Mouse (Mus musculus) embryonic facial prominence, embryonic 11.5 days (tissue): ENCODE data around the gene Sema6d. TPM values are rescaled to one million over a fixed set of nuclear protein-coding genes. Genes with fewer than 3 reads are reported as not detected.

ENCODE experiments used
- ATAC-seq: fragments of 200-750 bp; cut with Nextera tagmentation; replicated peaks from 2 replicates; pipeline ENCODE4 v1.8.0; 2017; ENCODE audit warnings: low read depth; ENCODE audit not compliant: insufficient number of reproducible peaks, low FRiP score, low TSS enrichment
- DNase-seq: peaks from one replicate; pipeline ENCODE4 v3.0.0-alpha.2; 2015; ENCODE audit warnings: low spot score
- H3K27ac ChIP-seq: fragments of 300-500 bp; sonication (generic); replicated peaks from 2 replicates; pipeline ENCODE4 v1.5.1; 2014; ENCODE audit warnings: mild to moderate bottlenecking, low read depth, low read length, control low read depth
- H3K27me3 ChIP-seq: fragments of 300-500 bp; sonication (generic); 2 replicates; pipeline ENCODE4 v1.6.1; 2014; ENCODE audit warnings: mild to moderate bottlenecking, low read length, moderate library complexity, mixed read lengths; ENCODE audit not compliant: control insufficient read depth, insufficient read depth
- H3K36me3 ChIP-seq: fragments of 300-500 bp; sonication (generic); replicated peaks from 2 replicates; pipeline ENCODE4 v1.6.1; 2014; ENCODE audit warnings: low read depth, mild to moderate bottlenecking, low read length, moderate library complexity, mixed read lengths; ENCODE audit not compliant: control insufficient read depth, insufficient read depth
- H3K4me1 ChIP-seq: fragments of 300-500 bp; sonication (generic); 2 replicates; pipeline ENCODE4 v1.6.1; 2014; ENCODE audit warnings: low read length, mixed read lengths; ENCODE audit not compliant: control insufficient read depth, insufficient read depth
- H3K4me2 ChIP-seq: fragments of 300-500 bp; sonication (generic); 2 replicates; pipeline ENCODE4 v1.6.1; 2014; ENCODE audit warnings: low read depth, mild to moderate bottlenecking, control low read depth, low read length, moderate library complexity
- H3K4me3 ChIP-seq: fragments of 300-500 bp; sonication (generic); 2 replicates; pipeline ENCODE4 v1.5.1; 2014; ENCODE audit warnings: low read depth, low read length, control low read depth
- H3K9ac ChIP-seq: fragments of 300-500 bp; sonication (generic); replicated peaks from 2 replicates; pipeline ENCODE4 v1.6.1; 2014; ENCODE audit warnings: mild to moderate bottlenecking, control low read depth, low read length
- H3K9me3 ChIP-seq: fragments of 300-500 bp; sonication (generic); replicated peaks from 2 replicates; pipeline ENCODE4 v1.6.1; 2016; ENCODE audit warnings: mild to moderate bottlenecking, low read length, inconsistent platforms, mixed read lengths; ENCODE audit not compliant: control insufficient read depth
- WGBS: fragments of 180-500 bp; shearing (Covaris S2); extraction: QIAGEN DNeasy Blood & Tissue Kit; methylation state at CpG from one replicate; pipeline ENCODE4 v1.1.7; 2014; 5-methylcytosine and 5-hydroxymethylcytosine counted together
- polyA plus RNA-seq: library from polyadenylated mRNA; unstranded; fragments of >200 nt; fragmentation: Nextera tagmentation; extraction: Ambion mirVana; gene quantifications from 2 replicates; pipeline ENCODE4 v1.2.1, GENCODE M21; 2014

Gene Sema6d
- polyA plus RNA-seq, 1 experiment from 2014 or later: 10.5 TPM

DNA sequence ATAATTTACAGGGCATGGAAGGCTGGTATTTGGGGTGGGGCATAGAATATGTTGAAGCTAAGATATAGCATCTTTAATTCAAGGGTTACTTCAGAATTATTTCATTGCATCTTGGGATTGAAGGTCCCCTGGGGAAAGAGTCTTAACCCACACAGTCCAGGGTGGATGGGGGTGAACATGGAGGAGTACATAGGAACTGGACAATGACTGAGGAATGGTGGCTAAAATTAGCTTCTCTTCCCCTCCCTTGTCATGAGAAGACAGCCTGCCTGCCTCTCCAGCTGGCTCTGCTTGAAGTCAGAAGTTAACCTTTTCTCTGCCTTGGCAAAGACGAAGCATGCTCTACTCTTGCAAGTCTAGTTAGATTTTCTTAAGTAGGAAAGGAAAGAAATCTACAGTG, 377.7 kb downstream of the Sema6d start:
- no peaks in the 10 kb centered on the region for H3K9me3 ChIP-seq
- no peaks in the 10 kb centered on the region for H3K4me1 ChIP-seq
- no peak overlapping the region for H3K4me3 ChIP-seq
- H3K4me2 ChIP-seq: no peak overlapping the region
- 75% methylated on average over 1 of the region's 1 CpGs for WGBS
- H3K27me3 ChIP-seq: no peaks in the 10 kb centered on the region
- DNase-seq (no peak), ATAC-seq (no peak)
- no peak overlapping the region for H3K9ac ChIP-seq
- H3K27ac ChIP-seq: no peak overlapping the region
- no peaks in the 10 kb centered on the region for H3K36me3 ChIP-seq

DNA sequence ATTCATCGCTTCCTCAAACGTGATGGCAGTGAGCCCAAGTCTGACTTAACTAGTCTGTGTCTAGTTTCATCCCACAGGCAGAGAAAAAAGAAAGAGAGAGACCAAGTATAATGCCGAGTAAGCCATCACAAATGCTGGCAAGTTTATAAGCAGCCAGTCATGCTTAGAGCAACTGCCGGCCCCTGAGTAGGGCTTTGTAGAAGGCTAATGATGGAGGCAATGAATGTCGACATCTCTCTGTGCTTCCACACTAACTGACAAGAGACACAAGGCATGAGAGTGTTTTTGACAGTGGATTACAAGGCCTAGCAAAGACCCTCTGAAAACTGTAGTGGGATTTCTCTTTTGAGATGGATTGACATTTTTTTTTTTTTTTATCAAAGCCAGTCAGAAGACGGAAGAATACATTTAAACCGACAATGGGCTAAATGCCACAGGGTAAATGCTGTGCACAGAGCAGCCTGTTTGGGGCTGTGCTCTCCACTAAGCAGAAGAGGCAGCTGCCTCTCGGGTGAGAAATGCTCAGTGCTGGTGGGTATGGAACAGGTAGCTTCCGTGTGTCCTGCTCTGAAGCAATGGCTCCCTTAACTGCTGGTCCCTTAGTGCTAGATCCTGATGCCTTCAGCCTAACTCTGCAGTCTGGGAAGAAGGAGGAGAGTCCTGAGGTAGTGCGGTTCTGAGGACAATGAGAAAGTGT, 380.7 kb downstream of the Sema6d start:
- H3K4me3 ChIP-seq: no peak overlapping the region
- no peak for ATAC-seq
- 71% methylated on average over 10 of the region's 10 CpGs for WGBS

DNA sequence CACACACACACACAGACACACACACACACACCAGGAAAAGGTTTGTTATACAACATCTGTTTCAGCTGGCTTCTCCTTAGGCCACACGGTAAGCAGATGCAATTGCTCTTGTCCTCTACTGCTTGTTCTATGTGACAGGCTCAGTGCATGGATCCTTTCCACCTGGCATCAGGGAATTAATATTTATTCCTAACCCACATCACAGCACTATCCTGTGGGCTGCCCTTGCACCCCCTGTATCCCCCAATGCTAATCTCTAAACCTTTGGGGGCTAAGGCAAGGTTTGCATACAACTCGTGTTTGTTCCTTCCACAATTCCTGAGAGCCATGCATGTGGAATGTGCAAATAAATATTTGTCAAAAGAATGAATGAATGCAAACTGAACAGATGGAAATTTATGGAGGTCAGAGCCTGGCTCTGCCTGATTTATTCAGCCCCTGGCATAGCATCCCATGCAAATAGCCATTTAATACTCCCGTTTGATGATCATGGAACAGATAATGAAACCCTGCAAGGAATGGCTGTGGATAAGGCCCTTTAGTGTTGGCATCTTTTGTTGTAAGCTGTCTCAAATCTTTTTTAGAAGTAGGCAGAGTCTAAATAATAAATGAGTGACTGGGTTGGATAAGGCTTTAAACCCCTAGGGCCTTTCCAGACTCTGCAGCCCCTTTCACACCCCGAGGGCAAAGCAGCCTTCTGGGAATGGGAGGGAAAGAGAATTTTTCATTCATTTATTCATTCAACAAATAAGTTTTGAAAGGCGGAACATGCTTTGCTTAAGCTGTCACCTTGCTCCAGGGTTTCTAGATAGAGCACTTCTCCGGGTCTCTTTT, 383.1 kb downstream of the Sema6d start:
- DNase-seq: no peak

More for the DNA sequence above, 380.7 kb downstream of the Sema6d start:
- H3K27ac ChIP-seq: no peak overlapping the region
- no peaks in the 10 kb centered on the region for H3K9me3 ChIP-seq
- no peak overlapping the region for H3K9ac ChIP-seq
- no peak for DNase-seq
- H3K36me3 ChIP-seq: no peaks in the 10 kb centered on the region
- H3K4me1 ChIP-seq: no peaks in the 10 kb centered on the region
- no peak overlapping the region for H3K4me2 ChIP-seq
- no peaks in the 10 kb centered on the region for H3K27me3 ChIP-seq

DNA sequence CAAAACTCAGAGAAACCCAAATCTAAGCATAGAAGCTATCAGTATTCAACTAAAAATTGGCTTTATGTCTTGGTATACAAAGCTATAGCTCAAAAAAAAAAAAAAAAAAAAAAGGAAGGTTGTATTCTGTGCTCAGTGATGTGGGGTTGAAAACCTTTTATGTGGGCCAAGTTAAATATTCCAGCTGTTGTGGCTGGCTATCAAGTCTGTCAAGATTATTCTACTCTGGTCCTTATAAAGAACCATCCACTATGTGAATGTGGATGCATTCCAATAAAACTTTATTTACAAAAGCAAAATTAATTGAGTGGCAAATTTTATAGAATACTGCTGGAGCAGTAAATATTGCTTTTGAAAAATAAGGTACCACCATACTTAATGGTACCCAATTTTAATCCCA, 388.1 kb downstream of the Sema6d start:
- Histone ChIP-seq H3K9me3 (no peaks in the 10 kb centered on the region), H3K27ac (no peak overlapping the region), H3K9ac (no peak overlapping the region), H3K4me2 (no peak overlapping the region), H3K36me3 (no peaks in the 10 kb centered on the region), H3K4me1 (no peaks in the 10 kb centered on the region), H3K4me3 (no peak overlapping the region), H3K27me3 (no peaks in the 10 kb centered on the region)
- DNase-seq: no peak
- ATAC-seq: no peak

More for the DNA sequence above, 383.1 kb downstream of the Sema6d start:
- Histone ChIP-seq H3K27me3 (no peaks in the 10 kb centered on the region), H3K4me1 (no peaks in the 10 kb centered on the region), H3K27ac (no peak overlapping the region), H3K4me3 (no peak overlapping the region), H3K9ac (no peak overlapping the region), H3K9me3 (no peaks in the 10 kb centered on the region), H3K36me3 (no peaks in the 10 kb centered on the region), H3K4me2 (no peak overlapping the region)
- no peak for ATAC-seq
- 77% methylated on average over 6 of the region's 6 CpGs for WGBS

DNA sequence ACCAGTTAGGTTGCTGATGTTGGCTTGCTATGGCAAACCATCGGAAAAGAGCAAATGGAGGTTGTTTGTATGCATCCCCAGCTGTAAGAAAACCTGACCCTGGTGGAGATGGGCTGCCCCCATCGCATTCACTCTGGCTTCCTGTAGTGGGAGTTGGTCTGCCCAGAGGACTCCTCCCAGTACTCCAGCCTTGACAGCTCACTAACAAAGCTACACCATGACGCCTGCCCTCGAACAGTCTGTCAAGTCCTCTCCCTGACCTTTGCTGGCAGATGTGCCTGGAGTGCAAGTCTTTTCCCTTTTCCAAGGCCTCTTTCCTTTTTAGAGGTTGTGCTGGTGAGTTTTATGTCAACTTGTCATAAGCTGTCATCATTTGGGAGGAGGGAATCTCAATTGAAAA, 388.8 kb downstream of the Sema6d start:
- no peak overlapping the region for H3K4me3 ChIP-seq
- no peaks in the 10 kb centered on the region for H3K9me3 ChIP-seq
- H3K27ac ChIP-seq: no peak overlapping the region
- no peaks in the 10 kb centered on the region for H3K36me3 ChIP-seq
- no peak overlapping the region for H3K9ac ChIP-seq
- ATAC-seq (no peak), DNase-seq (no peak)
- no peak overlapping the region for H3K4me2 ChIP-seq
- 71% methylated on average over 4 of the region's 4 CpGs for WGBS
- no peaks in the 10 kb centered on the region for H3K4me1 ChIP-seq
- no peaks in the 10 kb centered on the region for H3K27me3 ChIP-seq

DNA sequence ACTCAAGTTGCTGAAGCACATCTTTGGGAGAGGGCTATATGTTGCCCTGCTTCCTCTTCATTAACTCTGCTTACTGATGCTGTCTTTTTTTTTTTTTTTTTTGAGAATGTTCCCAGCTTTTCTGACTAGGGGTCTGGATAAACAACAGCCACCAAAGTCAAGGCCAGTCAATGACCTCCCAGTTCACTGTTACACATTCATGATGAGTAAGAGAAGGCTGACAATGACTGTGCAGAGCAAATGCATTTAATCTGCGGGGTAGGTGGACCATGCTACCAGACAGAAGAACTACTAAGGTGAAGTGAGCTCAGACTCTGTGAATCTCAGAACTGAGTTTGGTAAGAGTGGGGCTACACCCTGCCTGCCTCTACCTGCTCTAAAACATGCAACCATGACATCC, 396.0 kb downstream of the Sema6d start:
- Histone ChIP-seq H3K9ac (no peak overlapping the region), H3K27me3 (no peaks in the 10 kb centered on the region), H3K27ac (no peak overlapping the region), H3K9me3 (no peaks in the 10 kb centered on the region), H3K4me1 (no peaks in the 10 kb centered on the region), H3K4me3 (no peak overlapping the region), H3K4me2 (no peak overlapping the region), H3K36me3 (no peaks in the 10 kb centered on the region)
- WGBS: 83% methylated on average over 1 of the region's 1 CpGs
- no peak for DNase-seq
- no peak for ATAC-seq

DNA sequence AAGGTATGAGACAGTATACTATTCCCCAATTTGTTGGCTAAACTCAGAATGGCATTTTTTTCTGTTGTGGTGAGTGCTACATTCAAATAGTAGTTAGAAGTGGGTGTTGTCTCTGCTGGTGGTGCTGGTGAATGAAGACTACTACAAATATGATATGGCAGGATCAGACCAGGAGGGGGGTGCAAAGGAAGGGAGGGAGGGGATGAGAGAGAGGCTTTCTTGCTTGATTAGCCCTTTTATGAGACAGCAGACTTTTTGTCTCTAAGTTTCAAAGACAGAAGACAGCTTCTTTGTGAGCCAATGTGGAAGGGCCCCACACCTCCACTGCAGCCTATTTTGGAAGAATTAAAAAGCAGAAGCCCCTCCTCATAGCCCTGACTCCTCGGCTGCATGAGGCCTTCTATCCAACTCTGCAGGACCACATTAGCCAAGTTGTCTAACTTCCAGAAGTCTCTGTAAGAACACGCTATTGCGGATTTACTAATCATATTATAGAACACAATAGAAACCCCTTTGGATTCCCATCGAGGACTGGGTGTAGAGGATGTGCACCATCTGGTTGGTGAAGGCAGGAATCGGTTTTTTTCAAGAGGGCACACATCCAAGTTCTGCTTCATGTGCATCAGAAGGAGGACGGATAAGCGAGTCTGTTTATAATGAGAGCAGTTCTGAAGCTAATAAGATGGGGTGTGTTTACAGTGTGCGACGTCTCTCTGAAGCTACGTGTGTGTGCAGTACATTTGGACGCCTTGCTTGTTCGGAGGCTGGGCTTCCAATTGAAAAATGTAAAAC, 400.4 kb downstream of the Sema6d start:
- no peak overlapping the region for H3K9ac ChIP-seq
- WGBS: 83% methylated on average over 12 of the region's 12 CpGs
- no peaks in the 10 kb centered on the region for H3K4me1 ChIP-seq
- DNase-seq: no peak
- no peak overlapping the region for H3K4me2 ChIP-seq
- ATAC-seq: no peak
- no peaks in the 10 kb centered on the region for H3K9me3 ChIP-seq
- H3K27ac ChIP-seq: no peak overlapping the region
- no peaks in the 10 kb centered on the region for H3K27me3 ChIP-seq
- no peak overlapping the region for H3K4me3 ChIP-seq
- H3K36me3 ChIP-seq: no peaks in the 10 kb centered on the region

DNA sequence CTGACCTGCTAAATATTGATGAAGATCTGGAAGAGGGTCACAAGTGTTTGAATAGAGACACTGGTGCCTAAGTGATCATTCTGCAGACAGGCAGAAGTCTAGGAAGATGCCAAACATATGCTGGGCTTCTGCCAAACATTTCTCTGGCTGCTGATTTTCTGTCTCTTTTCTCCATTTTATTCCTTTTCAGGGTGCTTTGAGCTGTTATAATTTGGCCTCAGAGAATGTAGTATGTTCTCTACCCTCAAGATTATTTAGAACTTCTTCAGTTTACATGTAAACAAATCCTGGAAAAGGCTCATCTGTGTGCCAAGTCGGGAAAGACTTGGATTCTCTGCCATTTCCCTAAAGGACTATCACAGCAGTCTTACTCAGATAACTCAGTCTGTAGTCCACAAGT, 406.0 kb downstream of the Sema6d start:
- Histone ChIP-seq H3K4me3 (no peak overlapping the region), H3K9me3 (no peaks in the 10 kb centered on the region), H3K9ac (no peak overlapping the region), H3K27me3 (no peaks in the 10 kb centered on the region), H3K36me3 (no peaks in the 10 kb centered on the region), H3K4me1 (no peaks in the 10 kb centered on the region), H3K27ac (no peak overlapping the region), H3K4me2 (no peak overlapping the region)
- ATAC-seq: no peak
- WGBS: 78% methylated on average over 1 of the region's 1 CpGs
- DNase-seq: no peak
